Mouse (Mus musculus) CH12.LX (cell line): ENCODE results near the gene Jtb. TPM values are rescaled to one million over a fixed set of nuclear protein-coding genes. Genes with fewer than 3 reads are reported as not detected.

Experiments used
- DNase-seq: peaks from one replicate; pipeline ENCODE4 v3.0.0-alpha.2; 2013; ENCODE audit errors: extremely low read depth
- H3K27ac ChIP-seq: 2 replicates; pipeline ENCODE4 v1.5.1; 2012; ENCODE audit warnings: low read depth, mild to moderate bottlenecking, control low read depth, moderate library complexity; ENCODE audit not compliant: insufficient read depth
- H3K27me3 ChIP-seq: replicated peaks from 2 replicates; pipeline ENCODE3; 2012; ENCODE audit warnings: inconsistent platforms
- H3K36me3 ChIP-seq, 2 experiments: replicated peaks in 1 of 2; 2 replicates each; pipeline versions ENCODE3 to v1.6.1; 2012; ENCODE audit warnings: inconsistent platforms in 1 of 2, low read length in 1 of 2, mild to moderate bottlenecking in 1 of 2, mixed read lengths in 1 of 2, moderate library complexity in 1 of 2; ENCODE audit not compliant: control insufficient read depth in 1 of 2, insufficient read depth in 1 of 2
- H3K4me1 ChIP-seq, 2 experiments: 2 replicates each; pipeline ENCODE4 v1.6.1; 2012; ENCODE audit warnings: inconsistent platforms in 1 of 2, moderate library complexity in 1 of 2; ENCODE audit not compliant: insufficient read depth in 2 of 2, control insufficient read depth in 1 of 2
- H3K4me2 ChIP-seq: 2 replicates; pipeline ENCODE4 v1.6.1; 2012; ENCODE audit warnings: low read depth, mild to moderate bottlenecking, control low read depth; ENCODE audit not compliant: poor library complexity, insufficient read depth, severe bottlenecking
- H3K4me3 ChIP-seq, 3 experiments: fragments of 150-350 bp in 1 of 3; sonication (generic) in 1 of 3; replicated peaks in 1 of 3; 2 replicates each; pipeline versions ENCODE3 to v1.5.1; 2011 to 2012; ENCODE audit warnings: low read depth in 2 of 3, low read length in 2 of 3, mild to moderate bottlenecking in 2 of 3, moderate library complexity in 2 of 3, control low read depth in 1 of 3, improper control_type of control experiment in 1 of 3, inconsistent platforms in 1 of 3, mixed read lengths in 1 of 3; ENCODE audit not compliant: poor library complexity in 1 of 3
- H3K79me2 ChIP-seq: replicated peaks from 2 replicates; pipeline ENCODE4 v1.6.1; 2012; ENCODE audit warnings: mild to moderate bottlenecking, moderate library complexity; ENCODE audit not compliant: control insufficient read depth, poor library complexity, insufficient read depth, severe bottlenecking; ENCODE audit errors: extremely low read depth
- H3K9ac ChIP-seq: 2 replicates; pipeline ENCODE4 v1.6.1; 2012; ENCODE audit warnings: low read depth, mild to moderate bottlenecking, control low read depth, moderate library complexity; ENCODE audit not compliant: insufficient read depth
- H3K9me3 ChIP-seq: replicated peaks from 2 replicates; pipeline ENCODE3; 2012; ENCODE audit warnings: low read length, inconsistent platforms, mixed read lengths
- CHD2 ChIP-seq: IDR thresholded peaks from 2 replicates; pipeline ENCODE4 v1.6.1; 2011; ENCODE audit warnings: low read length, improper control_type of control experiment
- ELF1 ChIP-seq: IDR thresholded peaks from 2 replicates; pipeline ENCODE4 v1.6.1; 2014; ENCODE audit warnings: low read depth, mild to moderate bottlenecking, inconsistent platforms, low read length, improper control_type of control experiment
- ETS1 ChIP-seq: conservative IDR thresholded peaks from 2 replicates; pipeline ENCODE4 v1.6.1; 2012; ENCODE audit warnings: low read depth, mild to moderate bottlenecking, inconsistent platforms, low read length, improper control_type of control experiment, moderate library complexity
- HCFC1 ChIP-seq: IDR thresholded peaks from 2 replicates; pipeline ENCODE4 v1.6.1; 2012; ENCODE audit warnings: low read depth, mild to moderate bottlenecking, inconsistent platforms, low read length, improper control_type of control experiment
- MAX ChIP-seq: IDR thresholded peaks from 2 replicates; pipeline ENCODE4 v1.6.1; 2011; ENCODE audit warnings: low read length, improper control_type of control experiment
- MAZ ChIP-seq: IDR thresholded peaks from 2 replicates; pipeline ENCODE4 v1.6.1; 2012; ENCODE audit warnings: low read depth, mild to moderate bottlenecking, inconsistent platforms, low read length, improper control_type of control experiment, moderate library complexity
- MEF2A ChIP-seq: IDR thresholded peaks from 2 replicates; pipeline ENCODE4 v1.6.1; 2014; ENCODE audit warnings: low read depth, mild to moderate bottlenecking, inconsistent platforms, low read length, improper control_type of control experiment, borderline replicate concordance
- MXI1 ChIP-seq: IDR thresholded peaks from 2 replicates; pipeline ENCODE4 v1.6.1; 2011; ENCODE audit warnings: mild to moderate bottlenecking, low read depth, low read length, improper control_type of control experiment
- MYC ChIP-seq: IDR thresholded peaks from 2 replicates; pipeline ENCODE4 v1.6.1; 2011; ENCODE audit warnings: low read depth, mild to moderate bottlenecking, improper control_type of control experiment, low read length
- NRF1 ChIP-seq: IDR thresholded peaks from 2 replicates; pipeline ENCODE4 v1.6.1; 2014; ENCODE audit warnings: low read depth, mild to moderate bottlenecking, inconsistent platforms, low read length, improper control_type of control experiment, moderate library complexity
- PAX5 ChIP-seq: IDR thresholded peaks from 2 replicates; pipeline ENCODE4 v1.6.1; 2012; ENCODE audit warnings: low read length, inconsistent platforms, mixed read lengths
- RAD21 ChIP-seq: IDR thresholded peaks from 2 replicates; pipeline ENCODE4 v1.6.1; 2011; ENCODE audit warnings: low read depth, mild to moderate bottlenecking, low read length, improper control_type of control experiment, moderate library complexity
- SMC3 ChIP-seq: IDR thresholded peaks from 2 replicates; pipeline ENCODE4 v1.6.1; 2011; ENCODE audit warnings: low read depth, low read length, improper control_type of control experiment
- TCF12 ChIP-seq: IDR thresholded peaks from 2 replicates; pipeline ENCODE4 v1.6.1; 2014; ENCODE audit warnings: low read depth, mild to moderate bottlenecking, inconsistent platforms, low read length, improper control_type of control experiment
- dilution Hi-C: fragments of 300-500 bp; cut with MboI; formaldehyde crosslinking; loops from 2 replicates; pipeline ENCODE4 v1.14.3; 2020; ENCODE audit warnings: low sequenced_read_pairs; ENCODE audit not compliant: extremely low pct_unique_long_range_greater_than_20kb, extremely low pct_ligation_motif_present
- in situ Hi-C: fragments of 300-500 bp; cut with MboI; formaldehyde crosslinking; loops from 3 replicates; pipeline ENCODE4 v1.14.3; 2019; ENCODE audit warnings: low sequenced_read_pairs, low pct_ligation_motif_present, low pct_unique_long_range_greater_than_20kb, mixed read lengths
- polyA plus RNA-seq: library from polyadenylated mRNA; unstranded; fragments of >175 nt; gene quantifications from 2 replicates; pipeline ENCODE4 v1.2.1, GENCODE M21; 2012; ENCODE audit warnings: low read depth; ENCODE audit not compliant: insufficient read length
- total RNA-seq, 2 experiments: library from RNA; depleted of rRNA; stranded (reverse); fragments of 300-350 nt in 1 of 2; fragments of >200 nt in 1 of 2; gene quantifications; 2 replicates each; pipeline ENCODE4 v1.2.3; 2012 to 2014

Gene Jtb
- total and polyA plus RNA-seq, 3 experiments: 50.8 to 73.6 (median 54.2) TPM

DNA sequence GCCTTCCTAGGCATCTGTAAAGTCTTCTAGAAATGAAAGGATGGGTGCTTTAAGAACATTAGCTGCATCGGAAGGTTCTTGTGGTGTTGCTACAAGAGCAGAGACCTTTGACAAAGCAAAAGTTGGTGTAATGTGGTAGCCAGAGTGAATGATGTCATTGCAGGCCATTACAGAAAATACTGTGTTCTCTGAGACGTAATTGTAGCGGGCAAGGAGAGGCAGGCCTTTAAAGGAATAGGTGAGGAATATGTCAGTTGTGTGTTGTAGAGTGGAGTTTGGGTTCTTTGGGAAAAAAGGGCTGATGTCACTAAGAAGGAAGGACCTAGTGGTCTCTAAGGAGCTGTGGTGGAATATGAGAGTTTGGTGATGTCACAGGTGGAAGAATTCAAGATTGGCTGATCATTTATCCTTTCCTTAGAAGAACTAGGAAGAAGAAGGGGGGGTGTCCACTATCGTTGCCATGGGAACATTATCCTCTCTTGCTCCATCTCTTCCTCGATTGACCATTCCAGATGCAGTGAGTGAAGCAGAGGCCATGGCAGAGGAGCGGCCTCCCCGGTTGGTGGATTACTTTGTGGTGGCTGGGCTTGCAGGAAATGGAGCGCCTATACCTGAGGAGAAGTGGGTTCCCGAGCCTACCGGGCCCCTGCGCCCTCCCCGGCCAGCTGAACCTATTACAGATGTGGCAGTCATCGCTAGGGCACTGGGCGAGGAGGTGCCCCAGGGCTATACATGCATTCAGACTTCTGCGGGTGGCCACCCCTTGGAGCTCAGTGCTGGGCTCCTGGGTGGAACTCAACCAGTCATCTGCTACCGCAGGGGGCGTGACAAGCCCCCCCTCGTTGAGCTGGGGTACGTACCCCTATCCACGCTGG, 35.7 kb downstream of the Jtb start:
- Histone ChIP-seq H3K36me3 (peaks cover 57 to 69% of the 10 kb centered on the region in 2 experiments), H3K4me1 (peaks cover 28 to 46% of the 10 kb centered on the region in 2 experiments), H3K27me3 (no peaks in the 10 kb centered on the region), H3K4me2 (peak overlapping the region; percentile 63), H3K27ac (peak overlapping the region; percentile 98), H3K79me2 (peaks cover 28% of the 10 kb centered on the region), H3K9ac (peak overlapping the region; percentile 97), H3K4me3 (peak overlapping the region; percentile 76 to 92 (median 90)), H3K9me3 (no peaks in the 10 kb centered on the region)
- in situ Hi-C loops: no loop called here
- DNase-seq: no peak
- dilution Hi-C loops: no loop called here
- TF ChIP-seq HCFC1 (no peak), MEF2A (0 out of 2 replicates have a peak, but pooled peaks have one; percentile 24), ELF1 (0 out of 2 replicates have a peak, but pooled peaks have one; percentile 27), NRF1 (no peak)

DNA sequence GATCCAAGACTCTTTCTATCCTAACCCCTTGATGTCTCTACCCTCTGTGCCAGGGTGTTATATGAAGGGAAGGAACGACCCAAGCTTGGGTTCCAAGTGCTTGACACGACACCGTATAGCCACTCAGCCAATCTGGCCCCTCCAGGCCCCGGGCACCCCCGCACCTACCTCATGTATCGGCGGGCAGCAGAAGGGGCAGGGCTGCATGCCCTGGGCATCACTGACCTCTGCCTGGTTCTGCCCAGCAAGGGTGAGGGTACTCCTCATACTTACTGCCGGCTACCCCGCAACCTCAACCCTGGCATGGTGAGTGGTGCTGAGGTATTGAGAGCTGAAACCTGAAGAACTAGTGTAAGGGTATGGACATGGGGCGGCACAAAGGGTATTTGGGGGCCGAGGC, 36.8 kb downstream of the Jtb start:
- no peaks in the 10 kb centered on the region for H3K9me3 ChIP-seq
- TF ChIP-seq MXI1 (no peak), TCF12 (no peak), MAX (no peak), MEF2A (no peak), RAD21 (no peak), ETS1 (no peak), MYC (no peak), PAX5 (no peak), CHD2 (no peak), MAZ (no peak), SMC3 (no peak)
- in situ Hi-C loops (no loop called here), dilution Hi-C loops (no loop called here)
- H3K27me3 ChIP-seq: no peaks in the 10 kb centered on the region
- H3K4me2 ChIP-seq: peak overlapping the region; percentile 63
- no peak for DNase-seq
- no peak overlapping the region for H3K27ac ChIP-seq
- H3K4me1 ChIP-seq: peaks cover 23 to 35% of the 10 kb centered on the region in 2 experiments
- H3K36me3 ChIP-seq: peaks cover 55 to 68% of the 10 kb centered on the region in 2 experiments
- H3K79me2 ChIP-seq: peaks cover 28% of the 10 kb centered on the region
- H3K9ac ChIP-seq: peak overlapping the region; percentile 97
- H3K4me3 ChIP-seq: peak overlapping the region in 1 of 3 experiments; percentile 92
